Mouse (Mus musculus): ENCODE results near the gene Siae. TPM values are rescaled to one million over a fixed set of nuclear protein-coding genes. Genes with fewer than 3 reads are reported as not detected.

Gene Siae
- polyA plus RNA-seq, 1 experiment from 2014 or later, result 7.7 TPM

- Histone ChIP-seq H3K4me1 (ENCODE audit: insufficient read depth, low read depth, low read length) (peaks cover 3% of the 10 kb centered on the region; the same call in 1 of the 2 replicates), H3K36me3 (ENCODE audit: insufficient read depth, low read length) (peaks cover 26% of the 10 kb centered on the region; the same call in 1 of the 2 replicates), H3K9ac (replicated peaks; ENCODE audit: low read depth) (peak overlapping the region; percentile 60), H3K27me3 (replicated peaks; ENCODE audit: insufficient read depth, low read length) (no peaks in the 10 kb centered on the region), H3K27ac (ENCODE audit: low read length) (peak overlapping the region; percentile 89), H3K4me3 (ENCODE audit: low read depth, low read length) (peak overlapping the region; percentile 69), H3K4me2 (replicated peaks; ENCODE audit: low read depth, low read length) (peak overlapping the region; percentile 66), H3K9me3 (ENCODE audit: low read length) (no peaks in the 10 kb centered on the region)
- peak; percentile 26 for ATAC-seq
- DNase-seq (ENCODE audit: low spot score), result peak; percentile 58
- under 1% methylated on average over 10 of the region's 10 CpGs for WGBS
- TF ChIP-seq EP300 (IDR thresholded peaks at IDR 0.05), result no peak
- no peak for TF ChIP-seq CTCF (IDR thresholded peaks at IDR 0.05)
Observed at GRCm38 (mm10) chr9:37656439-37656881, 101.0 kb downstream of the Siae start.

- Histone ChIP-seq H3K27me3 (replicated peaks; ENCODE audit: insufficient read depth, low read length) (no peaks in the 10 kb centered on the region), H3K27ac (ENCODE audit: low read length) (peak within 1 kb of the TSS; percentile 89), H3K9me3 (ENCODE audit: low read length) (no peaks in the 10 kb centered on the region), H3K36me3 (ENCODE audit: insufficient read depth, low read length) (peaks cover 24% of the 10 kb centered on the region; the same call in 1 of the 2 replicates), H3K4me1 (ENCODE audit: insufficient read depth, low read depth, low read length) (peaks cover 3% of the 10 kb centered on the region; the same call in 1 of the 2 replicates), H3K4me3 (ENCODE audit: low read depth, low read length) (peak within 1 kb of the TSS; percentile 69), H3K9ac (replicated peaks; ENCODE audit: low read depth) (peak within 1 kb of the TSS; percentile 60), H3K4me2 (replicated peaks; ENCODE audit: low read depth, low read length) (peak within 1 kb of the TSS; percentile 66)
- ATAC-seq (peak; percentile 94), DNase-seq (ENCODE audit: low spot score) (peak; percentile 94)
- WGBS, result under 1% methylated on average over 36 of the region's 36 CpGs
- no peak for TF ChIP-seq EP300 (IDR thresholded peaks at IDR 0.05)
- TF ChIP-seq CTCF (IDR thresholded peaks at IDR 0.05), result peak; percentile 24; the same call in 1 of the 2 replicates
Observed at GRCm38 (mm10) chr9:37656931-37657481, 101.5 kb downstream of the Siae start, which contains the start of gene Tbrg1. Tbrg1 (minus strand) TSS chr9:37657312.

- H3K36me3 ChIP-seq (ENCODE audit: insufficient read depth, low read length), result no peaks in the 10 kb centered on the region; the same call in 1 of the 2 replicates
- H3K9me3 ChIP-seq (ENCODE audit: low read length), result no peaks in the 10 kb centered on the region
- H3K9ac ChIP-seq (replicated peaks; ENCODE audit: low read depth), result no peak overlapping the region
- no peak overlapping the region for H3K4me3 ChIP-seq (ENCODE audit: low read depth, low read length)
- H3K27me3 ChIP-seq (replicated peaks; ENCODE audit: insufficient read depth, low read length), result no peaks in the 10 kb centered on the region
- ATAC-seq (no peak), DNase-seq (ENCODE audit: low spot score) (no peak)
- no peak overlapping the region for H3K27ac ChIP-seq (ENCODE audit: low read length)
- no peak for TF ChIP-seq EP300 (IDR thresholded peaks at IDR 0.05)
- no peak for TF ChIP-seq CTCF (IDR thresholded peaks at IDR 0.05)
- peaks cover 3% of the 10 kb centered on the region; the same call in 1 of the 2 replicates for H3K4me1 ChIP-seq (ENCODE audit: insufficient read depth, low read depth, low read length)
- WGBS, result 70% methylated on average over 6 of the region's 6 CpGs
- no peak overlapping the region for H3K4me2 ChIP-seq (replicated peaks; ENCODE audit: low read depth, low read length)
Observed at GRCm38 (mm10) chr9:37659413-37659812, 103.9 kb downstream of the Siae start.

- no peak for ATAC-seq
- WGBS, result 47% methylated on average over 1 of the region's 1 CpGs
Observed at GRCm38 (mm10) chr9:37663210-37663609, 107.7 kb downstream of the Siae start.

GRCm38 (mm10) chr9:37664604-37665003, 109.1 kb downstream of the Siae start:
- no peak overlapping the region for H3K4me3 ChIP-seq (ENCODE audit: low read depth, low read length)
- no peak overlapping the region for H3K4me2 ChIP-seq (replicated peaks; ENCODE audit: low read depth, low read length)
- WGBS, result 56% methylated on average over 2 of the region's 2 CpGs
- no peaks in the 10 kb centered on the region for H3K36me3 ChIP-seq (ENCODE audit: insufficient read depth, low read length)
- no peaks in the 10 kb centered on the region for H3K9me3 ChIP-seq (ENCODE audit: low read length)
- ATAC-seq (no peak), DNase-seq (ENCODE audit: low spot score) (no peak)
- no peak overlapping the region for H3K27ac ChIP-seq (ENCODE audit: low read length)
- H3K4me1 ChIP-seq (ENCODE audit: insufficient read depth, low read depth, low read length), result no peaks in the 10 kb centered on the region
- no peaks in the 10 kb centered on the region for H3K27me3 ChIP-seq (replicated peaks; ENCODE audit: insufficient read depth, low read length)
- H3K9ac ChIP-seq (replicated peaks; ENCODE audit: low read depth), result no peak overlapping the region
- no peak for TF ChIP-seq CTCF (IDR thresholded peaks at IDR 0.05)
- TF ChIP-seq EP300 (IDR thresholded peaks at IDR 0.05), result no peak

More at GRCm38 (mm10) chr9:37663210-37663609, 107.7 kb downstream of the Siae start:
- no peak for DNase-seq (ENCODE audit: low spot score)
- no peaks in the 10 kb centered on the region for H3K36me3 ChIP-seq (ENCODE audit: insufficient read depth, low read length)
- H3K4me2 ChIP-seq (replicated peaks; ENCODE audit: low read depth, low read length), result no peak overlapping the region
- TF ChIP-seq CTCF (IDR thresholded peaks at IDR 0.05) (no peak), EP300 (IDR thresholded peaks at IDR 0.05) (no peak)
- no peaks in the 10 kb centered on the region for H3K27me3 ChIP-seq (replicated peaks; ENCODE audit: insufficient read depth, low read length)
- H3K27ac ChIP-seq (ENCODE audit: low read length), result no peak overlapping the region
- no peaks in the 10 kb centered on the region for H3K4me1 ChIP-seq (ENCODE audit: insufficient read depth, low read depth, low read length)
- H3K4me3 ChIP-seq (ENCODE audit: low read depth, low read length), result no peak overlapping the region
- no peaks in the 10 kb centered on the region for H3K9me3 ChIP-seq (ENCODE audit: low read length)
- H3K9ac ChIP-seq (replicated peaks; ENCODE audit: low read depth), result no peak overlapping the region

- ATAC-seq (no peak), DNase-seq (ENCODE audit: low spot score) (no peak)
- H3K9me3 ChIP-seq (ENCODE audit: low read length), result no peaks in the 10 kb centered on the region
- H3K27ac ChIP-seq (ENCODE audit: low read length), result no peak overlapping the region
- no peaks in the 10 kb centered on the region for H3K4me1 ChIP-seq (ENCODE audit: insufficient read depth, low read depth, low read length)
- TF ChIP-seq EP300 (IDR thresholded peaks at IDR 0.05), result no peak
- no peak for TF ChIP-seq CTCF (IDR thresholded peaks at IDR 0.05)
- WGBS, result 64% methylated on average over 7 of the region's 7 CpGs
- no peaks in the 10 kb centered on the region for H3K27me3 ChIP-seq (replicated peaks; ENCODE audit: insufficient read depth, low read length)
- no peak overlapping the region for H3K4me2 ChIP-seq (replicated peaks; ENCODE audit: low read depth, low read length)
- H3K4me3 ChIP-seq (ENCODE audit: low read depth, low read length), result no peak overlapping the region
- no peaks in the 10 kb centered on the region for H3K36me3 ChIP-seq (ENCODE audit: insufficient read depth, low read length)
- H3K9ac ChIP-seq (replicated peaks; ENCODE audit: low read depth), result no peak overlapping the region
Observed at GRCm38 (mm10) chr9:37666045-37666444, 110.5 kb downstream of the Siae start.
